Mouse (Mus musculus) urinary bladder, postnatal 36 days (tissue): ENCODE measurements around the gene Rgma.

Experiments
- DNase-seq, 2 experiments: peaks; one replicate each; pipeline ENCODE4 v3.0.0; 2022; ENCODE audit warnings: low spot score in 2 of 2, mixed read lengths in 1 of 2

Rgma gene

GRCm38 (mm10) chr7:73400051-73400916, 25.0 kb downstream of the Rgma start:
- DNase-seq: no peak

- no peak for DNase-seq
Observed at GRCm38 (mm10) chr7:73402106-73402505, 26.8 kb downstream of the Rgma start.

- no peak for DNase-seq
Observed at GRCm38 (mm10) chr7:73402671-73403070, 27.4 kb downstream of the Rgma start.

DNA sequence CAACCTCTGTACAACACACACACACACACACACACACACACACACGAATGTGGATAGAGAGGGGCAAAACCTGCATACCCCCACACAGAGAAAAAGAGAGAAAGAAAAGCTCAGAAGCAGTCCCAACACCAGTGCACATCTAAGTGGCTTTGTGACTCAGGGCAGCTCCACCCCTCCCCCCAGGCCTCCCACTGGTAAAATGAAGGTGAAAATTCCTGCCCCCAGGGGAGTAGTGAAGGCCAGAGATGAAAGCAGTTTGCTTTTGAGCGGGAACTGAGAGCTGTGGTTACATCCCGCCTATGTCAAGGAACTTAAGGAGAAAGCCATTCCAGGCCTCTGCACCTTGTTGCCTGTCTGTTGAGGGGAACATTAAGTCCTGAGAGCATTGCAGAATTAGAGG, 28.2 kb downstream of the Rgma start:
- DNase-seq: no peak

DNA sequence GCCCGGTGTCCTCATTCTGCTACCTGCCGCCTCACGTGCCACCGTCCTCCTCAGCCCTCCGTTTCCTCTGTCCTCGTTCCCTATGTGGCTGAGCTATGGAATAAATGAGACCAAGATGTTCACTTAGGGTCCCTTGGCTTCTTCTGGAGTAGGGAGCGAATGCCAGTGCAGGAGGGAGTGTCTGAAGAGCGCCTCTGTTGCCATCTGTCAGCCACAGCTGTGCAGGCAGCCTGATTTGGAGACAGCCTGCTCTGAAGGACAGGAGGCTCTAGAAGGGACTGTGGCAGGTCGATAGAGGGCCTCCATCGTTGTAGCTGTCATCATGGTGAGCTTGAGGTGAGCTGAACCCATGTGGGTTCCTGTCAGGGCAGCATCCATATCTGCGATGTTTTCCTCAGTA, 30.2 kb downstream of the Rgma start:
- DNase-seq: no peak

GRCm38 (mm10) chr7:73411523-73411922, 36.2 kb downstream of the Rgma start:
- no peak for DNase-seq

DNA sequence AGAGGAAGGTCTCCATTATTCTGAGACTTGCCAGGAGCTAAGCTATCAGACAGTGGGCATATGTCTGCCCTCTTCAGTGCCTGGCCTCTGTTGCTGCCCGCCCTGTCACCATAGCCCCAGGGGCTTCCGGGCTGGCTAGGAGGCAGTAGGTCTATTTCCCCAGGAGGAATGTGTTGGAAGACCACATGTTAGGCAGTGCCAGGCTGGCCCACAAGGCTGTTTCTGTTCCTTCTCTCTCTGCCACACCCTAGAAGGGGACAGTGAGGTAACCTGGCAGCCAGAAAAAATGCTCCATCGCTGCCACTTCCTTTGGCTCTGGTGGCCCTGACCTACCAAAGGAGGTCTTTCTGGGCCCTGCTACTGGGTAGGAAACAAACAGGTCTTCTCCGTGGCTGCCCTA, 36.7 kb downstream of the Rgma start:
- no peak for DNase-seq

DNA sequence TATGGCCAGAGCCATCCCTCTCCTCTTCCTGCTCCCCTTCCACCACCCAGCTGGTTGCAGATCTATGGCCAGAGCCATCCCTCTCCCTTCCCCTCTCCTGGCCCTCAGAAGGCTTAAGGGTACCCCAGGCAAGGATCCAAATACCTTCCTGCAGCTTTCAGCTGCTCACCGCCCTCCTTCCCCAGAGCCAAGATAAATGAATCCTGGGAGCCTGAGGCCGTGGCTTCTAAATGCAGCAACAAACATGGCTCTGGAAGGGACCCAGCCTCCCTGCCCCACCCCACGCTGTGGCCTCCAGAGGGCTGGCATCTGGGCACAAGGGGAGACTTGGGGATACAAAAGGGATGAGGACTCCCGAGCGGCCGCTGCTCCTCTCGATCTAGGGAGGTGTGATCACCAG, 37.1 kb downstream of the Rgma start:
- DNase-seq: no peak

DNA sequence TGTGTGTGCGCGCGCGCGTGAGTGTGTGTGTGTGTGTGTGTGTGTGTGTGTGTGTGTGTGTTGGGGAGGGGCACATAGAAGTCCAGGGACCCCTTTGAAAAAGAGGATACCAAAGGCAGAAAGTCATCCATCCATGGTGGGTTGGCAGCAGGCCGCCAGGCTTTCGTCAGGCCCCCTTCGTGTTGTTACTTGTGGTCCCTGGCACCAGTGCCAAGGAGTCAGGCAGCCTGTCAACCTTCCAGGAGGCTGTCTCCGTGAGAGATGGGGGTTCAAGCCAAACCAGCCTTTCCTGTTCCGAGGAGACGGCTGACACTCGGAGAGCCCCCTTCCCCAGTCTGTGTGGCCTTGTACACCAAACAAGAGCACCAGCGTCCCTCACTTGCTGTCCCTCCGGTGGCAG, 38.9 kb downstream of the Rgma start:
- DNase-seq: no peak

DNA sequence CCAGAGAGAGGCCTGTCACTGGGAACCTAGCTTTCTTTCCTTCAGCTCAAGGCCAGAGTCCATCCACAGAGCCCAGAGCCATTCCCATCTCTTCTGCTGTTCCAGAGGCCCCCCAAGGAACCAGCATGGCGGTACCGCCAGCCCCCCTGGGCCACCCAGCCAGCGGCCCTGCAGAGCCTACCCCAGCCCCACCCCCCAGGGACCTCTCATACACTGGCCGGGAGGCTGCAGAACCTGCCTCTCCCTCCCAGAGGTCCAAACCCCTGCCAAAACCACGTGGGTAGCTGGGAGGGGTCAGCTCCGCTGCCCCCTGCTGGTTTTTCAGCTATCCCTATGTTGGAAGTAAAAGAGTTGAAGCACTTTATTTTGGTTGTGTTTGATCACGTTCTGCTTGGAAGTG, 44.1 kb downstream of the Rgma start:
- DNase-seq: no peak

DNA sequence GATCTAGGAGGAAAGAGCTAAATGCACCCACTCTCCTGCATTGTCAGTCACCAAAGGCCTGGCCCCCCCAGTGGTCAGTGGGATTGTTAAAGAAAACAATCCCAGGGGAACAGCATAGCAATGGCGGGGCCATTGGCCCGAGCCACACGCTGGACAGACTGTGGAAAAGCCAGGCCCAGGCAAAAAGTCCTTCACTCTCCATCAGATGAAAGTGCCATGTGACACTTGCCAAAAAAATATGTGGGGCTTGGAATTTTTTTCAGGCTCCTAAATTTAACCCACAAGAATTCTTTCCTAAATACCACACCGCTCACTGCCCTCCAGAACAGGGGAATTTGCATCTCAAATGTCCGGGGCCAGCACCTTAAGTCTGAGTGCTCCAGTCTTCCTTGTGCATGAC, 45.5 kb downstream of the Rgma start:
- no peak for DNase-seq

- DNase-seq: no peak
Observed at GRCm38 (mm10) chr7:73421278-73422015, 46.1 kb downstream of the Rgma start.

DNA sequence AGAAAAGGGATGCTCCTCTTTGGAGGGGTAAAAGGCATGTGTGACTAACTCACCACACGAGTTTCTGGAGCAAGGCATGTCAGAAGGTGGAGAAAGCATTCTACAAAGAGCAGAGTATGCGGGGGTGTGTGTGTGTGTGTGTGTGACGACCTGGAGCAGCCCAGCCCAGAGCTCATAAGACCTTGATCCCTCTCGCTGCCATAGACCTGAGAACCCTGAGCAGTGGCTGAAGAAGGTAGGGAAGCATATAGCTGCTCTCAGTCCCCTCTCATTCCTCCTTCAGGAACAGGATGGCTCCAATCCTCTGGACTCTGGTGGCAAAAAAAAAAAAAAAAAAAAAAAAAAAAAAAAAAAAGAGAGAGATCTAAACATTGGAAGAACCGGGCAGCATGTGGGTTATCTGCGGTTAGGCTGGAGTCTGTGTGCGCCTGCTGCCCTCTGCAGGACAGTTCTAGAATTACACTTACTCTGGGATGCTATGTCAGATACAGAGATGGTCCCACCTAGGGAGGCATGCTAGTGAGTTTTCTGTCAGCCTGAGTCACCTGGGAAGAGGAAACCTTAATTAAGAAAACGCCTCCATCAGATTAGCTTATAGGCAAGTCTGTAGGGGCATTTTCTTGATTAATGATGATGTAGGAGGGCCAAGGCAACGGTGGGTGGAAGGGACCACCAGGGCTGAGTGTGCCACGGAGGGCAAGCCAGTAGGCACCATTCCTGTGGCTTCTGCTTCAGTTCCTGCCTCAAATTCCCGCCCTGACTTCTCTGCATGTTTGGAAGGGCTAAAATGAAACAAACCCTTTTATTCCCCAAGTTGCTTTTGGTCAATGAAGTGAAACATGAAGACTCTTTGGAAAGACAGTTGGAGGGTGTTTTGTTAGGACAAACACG, 47.2 kb downstream of the Rgma start:
- peak; percentile 62 to 67 for DNase-seq

GRCm38 (mm10) chr7:73423236-73423635, 47.9 kb downstream of the Rgma start:
- no peak for DNase-seq

DNA sequence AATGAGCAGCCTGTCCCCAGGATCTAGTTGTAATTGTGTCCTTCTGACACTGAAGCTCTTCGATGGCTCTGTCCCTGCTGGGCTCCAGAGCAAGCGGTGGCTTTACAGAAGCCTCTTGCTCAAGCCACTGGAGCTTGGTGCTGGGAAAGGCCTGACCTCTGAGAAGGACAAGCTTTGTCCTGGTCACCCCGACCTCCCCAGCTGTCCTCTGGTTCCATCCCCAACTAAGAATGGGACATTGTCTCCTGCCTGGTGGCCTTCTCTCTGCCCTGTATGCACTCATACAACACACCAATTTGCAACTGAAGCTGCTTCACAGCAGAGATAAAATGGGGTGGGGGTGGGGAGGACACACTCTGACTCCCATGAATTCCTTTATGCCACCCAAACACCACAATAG, 48.9 kb downstream of the Rgma start:
- DNase-seq: no peak

- DNase-seq: no peak
Observed at GRCm38 (mm10) chr7:73424705-73425104, 49.4 kb downstream of the Rgma start.

DNA sequence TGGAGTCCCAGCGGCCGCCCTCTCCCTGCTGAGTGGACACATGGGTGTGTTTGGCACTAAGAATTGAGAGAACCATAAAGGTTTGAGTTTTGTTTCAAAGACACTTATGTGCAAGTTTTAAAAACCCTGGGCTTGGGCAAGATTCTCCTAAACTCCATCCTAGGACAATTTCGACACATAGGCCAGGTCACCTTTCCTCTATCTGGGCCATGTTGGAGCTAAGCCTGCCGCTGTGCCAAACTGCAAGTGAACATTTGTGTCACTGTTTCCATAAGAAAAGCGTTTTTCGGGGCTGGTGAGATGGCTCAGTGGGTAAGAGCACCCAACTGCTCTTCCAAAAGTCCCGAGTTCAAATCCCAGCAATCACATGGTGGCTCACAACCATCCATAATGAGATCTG, 50.1 kb downstream of the Rgma start:
- no peak for DNase-seq

- no peak for DNase-seq
Observed at GRCm38 (mm10) chr7:73426235-73426634, 50.9 kb downstream of the Rgma start.

DNA sequence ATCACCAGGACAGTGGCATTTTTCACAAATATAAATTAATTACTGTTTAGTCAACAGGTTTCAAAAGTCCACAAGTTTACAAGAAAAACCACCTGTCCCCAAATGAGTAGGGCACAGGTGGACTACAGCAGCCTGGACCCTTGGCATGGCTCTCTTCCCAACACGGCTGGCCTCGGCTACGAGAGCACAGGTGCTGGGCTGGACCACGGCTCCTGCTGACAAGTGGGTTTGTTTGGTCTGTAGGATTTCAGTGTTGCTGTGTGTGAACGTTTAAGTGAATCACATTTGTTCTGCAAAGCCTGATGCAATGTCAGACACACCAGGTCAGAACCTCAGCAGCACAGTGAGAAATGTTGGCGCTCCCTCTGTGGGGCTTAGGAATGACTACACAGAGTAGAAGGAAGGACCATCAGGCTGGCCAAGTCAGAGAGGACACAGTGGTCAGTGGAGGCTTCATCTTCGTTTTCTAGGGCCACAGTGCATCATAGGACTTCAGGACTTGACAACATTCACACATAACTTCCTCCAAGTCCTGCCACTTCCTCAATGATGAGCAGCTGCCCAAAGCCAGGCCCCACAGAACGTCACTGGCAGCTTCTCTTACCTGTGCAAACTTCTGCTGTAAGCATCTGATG, 51.6 kb downstream of the Rgma start:
- DNase-seq: no peak

DNA sequence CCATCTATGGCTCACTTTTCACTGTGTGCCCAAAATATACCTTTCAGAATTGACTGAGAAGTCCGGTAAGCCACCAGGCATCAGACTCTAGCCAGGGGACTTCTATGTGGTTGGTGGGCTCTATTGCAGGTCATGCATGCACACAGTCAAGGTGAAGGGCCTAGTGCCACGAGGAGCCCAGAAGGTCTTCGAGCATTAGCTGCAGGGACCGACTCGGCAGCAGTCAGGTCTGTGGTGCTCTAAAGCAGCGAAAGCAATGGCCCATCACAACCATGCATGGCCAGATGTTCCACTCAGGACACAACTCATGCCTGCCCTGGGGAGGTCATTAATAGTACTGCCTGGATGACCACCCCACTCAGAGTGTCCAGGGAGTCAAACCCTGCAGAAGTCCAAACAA, 52.5 kb downstream of the Rgma start:
- DNase-seq: no peak

DNA sequence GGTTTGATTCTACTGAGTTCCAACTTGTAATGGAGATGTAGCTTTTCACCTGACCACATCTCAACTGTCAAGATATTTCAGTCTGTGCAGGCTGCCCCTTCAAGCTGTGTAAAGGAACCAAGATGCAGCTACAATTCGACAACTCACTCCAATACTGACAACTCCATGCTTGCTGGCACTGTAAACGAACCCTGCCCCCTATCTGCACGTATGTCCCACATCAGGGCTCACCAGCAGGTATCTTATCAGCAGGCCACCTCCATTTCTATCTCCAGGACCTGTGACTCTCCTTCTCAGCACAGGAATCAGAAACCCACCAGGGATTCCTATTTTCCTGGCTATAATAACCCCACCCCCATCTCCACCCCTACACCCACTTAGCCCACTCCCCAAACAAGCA, 53.2 kb downstream of the Rgma start:
- DNase-seq: no peak
